Mouse (Mus musculus) telencephalon, adult 2 months (tissue): ENCODE measurements at regions not wholly inside any gene's neighbourhood (a gene's known extent, or its start where the extent isn't known, plus 50 kb on each side); places are given as distances from the start of the nearest gene placed in this dataset.

Source experiments
- DNase-seq: peaks from one replicate; pipeline ENCODE4 v3.0.0-alpha.2; 2011; ENCODE audit warnings: low read depth, low spot score

DNA sequence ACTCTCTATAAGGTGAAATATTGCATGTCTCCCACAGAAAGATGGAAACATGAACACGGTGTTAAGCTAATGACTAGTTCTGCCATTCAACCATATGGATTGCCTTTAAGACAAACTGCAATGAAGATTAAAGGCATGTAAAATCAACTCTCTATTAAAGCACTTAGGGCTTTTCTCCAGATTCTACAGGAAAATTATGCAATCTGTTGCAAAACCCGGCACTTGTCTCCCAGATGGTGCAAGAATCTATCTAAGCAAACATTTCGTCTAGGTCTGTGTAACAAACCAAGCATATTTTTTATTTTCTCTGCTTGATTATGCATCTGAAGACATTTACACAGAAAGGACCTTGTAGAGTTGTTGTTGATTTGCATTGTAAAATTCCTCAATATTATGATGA, 1682.9 kb downstream of the Cdh8 start:
- peak; percentile 61 for DNase-seq

DNA sequence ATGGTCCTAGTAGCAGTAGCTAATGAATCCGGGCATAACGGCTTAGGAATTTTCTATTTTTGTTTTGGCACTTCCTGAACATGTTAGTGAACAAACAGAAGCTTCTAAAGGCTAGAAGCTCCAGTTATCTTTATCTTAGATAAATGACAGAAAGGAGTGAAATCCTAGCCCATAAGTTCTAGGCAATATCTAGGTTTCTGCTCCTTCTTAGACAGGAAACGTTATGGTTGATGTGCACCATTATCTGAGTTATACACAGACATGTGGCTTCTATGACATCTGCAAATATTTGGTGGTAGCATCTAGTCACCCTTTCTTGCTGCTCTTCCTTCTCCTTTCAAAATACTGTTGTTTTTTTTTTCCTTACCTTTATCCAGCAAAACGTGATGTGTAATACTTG, 1693.6 kb downstream of the Cdh8 start:
- no peak for DNase-seq

DNA sequence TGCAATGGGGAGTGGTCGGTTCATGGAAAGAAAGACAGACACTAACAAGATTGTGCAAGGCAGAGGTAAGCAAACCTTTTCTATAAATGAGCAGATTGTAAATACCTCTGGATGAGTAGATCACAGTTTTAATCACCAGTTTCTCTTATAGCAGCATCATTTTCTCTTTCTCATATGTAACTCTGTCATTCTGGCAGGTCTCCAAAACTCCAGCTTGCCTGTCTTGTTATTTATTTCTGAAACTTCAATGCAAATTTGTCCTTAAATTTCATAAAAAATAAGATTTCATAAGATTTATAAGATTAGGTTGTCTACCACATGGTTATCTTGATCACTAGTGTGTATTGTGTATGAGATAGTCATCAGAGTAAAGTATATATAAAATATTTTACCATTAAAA, 1714.6 kb downstream of the Cdh8 start:
- peak; percentile 11 for DNase-seq

DNA sequence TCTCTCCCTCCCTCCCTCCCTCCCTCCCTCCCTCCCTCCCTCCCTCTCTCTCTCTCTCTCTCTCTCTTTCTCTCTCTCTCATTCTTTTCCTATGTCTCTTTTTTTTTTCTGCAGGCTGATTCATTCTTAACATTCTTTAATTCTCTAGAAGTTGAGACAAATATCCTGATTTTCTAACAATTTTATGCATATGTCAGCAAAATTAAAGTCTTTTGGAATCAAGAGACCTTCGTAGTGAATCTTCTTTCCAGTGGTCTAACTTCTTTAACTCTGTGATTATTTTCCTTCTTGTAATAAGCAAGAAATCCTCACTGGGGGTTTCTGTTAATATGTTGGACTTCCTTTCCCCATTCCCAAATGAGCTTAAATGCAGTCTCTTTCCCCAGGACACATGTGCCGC, 1751.9 kb downstream of the Cdh8 start:
- no peak for DNase-seq

DNA sequence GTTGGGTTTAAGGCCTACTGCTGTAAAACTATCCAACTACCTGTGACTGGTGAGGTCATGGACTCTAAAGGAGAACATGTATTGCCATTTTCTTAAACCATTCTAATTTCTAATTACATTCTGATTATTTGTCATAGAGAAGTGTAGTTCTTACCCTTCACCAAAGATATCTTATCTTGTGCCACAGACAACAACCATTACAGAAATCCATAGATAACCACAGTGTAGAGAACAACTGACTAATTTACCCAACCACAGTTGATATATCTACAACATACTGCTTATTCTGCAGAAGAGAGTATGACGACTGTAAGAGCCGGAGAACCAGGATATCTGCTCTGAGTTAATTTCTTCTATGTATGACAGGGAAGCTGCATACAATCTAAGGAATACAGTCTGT, 1754.1 kb downstream of the Cdh8 start:
- no peak for DNase-seq

DNA sequence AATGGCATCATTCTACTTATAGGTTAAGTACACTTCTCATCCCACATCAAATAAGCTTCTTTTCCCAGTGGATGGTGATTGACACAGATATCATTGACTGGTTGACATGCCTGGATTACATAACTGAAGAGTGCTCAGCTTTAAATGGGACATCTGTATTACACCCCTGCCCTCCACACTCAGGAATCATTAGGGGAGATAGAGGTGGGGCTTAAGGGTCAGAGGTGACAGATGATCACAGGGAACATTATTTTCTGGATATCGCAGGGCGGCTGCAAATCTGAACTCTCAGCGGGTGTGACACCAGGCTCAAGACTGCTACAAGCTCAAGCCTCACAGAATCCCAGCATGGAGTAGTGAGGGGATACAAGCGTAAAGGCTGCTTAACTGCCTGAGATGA, 1763.5 kb upstream of the Got2 start:
- DNase-seq = no peak

DNA sequence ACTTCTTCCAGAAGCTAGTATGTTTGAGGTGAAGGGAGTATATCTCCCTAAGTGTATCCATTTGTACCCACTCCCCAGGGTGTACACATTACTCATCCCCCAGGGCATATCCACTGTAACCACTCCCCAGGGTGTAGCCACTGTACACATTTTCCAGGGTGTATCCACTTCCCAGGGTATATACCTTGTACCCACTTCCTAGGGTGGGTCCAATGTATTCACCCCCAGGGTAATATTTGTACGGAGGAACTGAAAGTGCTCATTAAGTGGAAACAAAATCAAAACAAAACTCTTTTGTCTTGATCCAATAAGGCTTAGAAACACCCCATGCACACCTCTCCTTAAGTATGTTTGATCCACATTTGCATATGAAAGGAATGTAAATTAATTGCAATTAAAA, 1744.6 kb upstream of the Got2 start:
- DNase-seq = no peak
